Mouse (Mus musculus) fibroblast of lung, adult 2 months (primary cell): ENCODE data around the gene Ap2s1.
A peak's percentile ranks its signal among the peaks of the same experiment; 100 is the strongest.
"Not testable (repeated sequence)": the region's sequence is repeated elsewhere in the genome, so short reads cannot be mapped to it uniquely, and the experiment has no call there.

Experiments used
- DNase-seq: peaks from one replicate; pipeline ENCODE4 v3.0.0-alpha.2; 2011; ENCODE audit warnings: low read depth

The Ap2s1 gene

DNA sequence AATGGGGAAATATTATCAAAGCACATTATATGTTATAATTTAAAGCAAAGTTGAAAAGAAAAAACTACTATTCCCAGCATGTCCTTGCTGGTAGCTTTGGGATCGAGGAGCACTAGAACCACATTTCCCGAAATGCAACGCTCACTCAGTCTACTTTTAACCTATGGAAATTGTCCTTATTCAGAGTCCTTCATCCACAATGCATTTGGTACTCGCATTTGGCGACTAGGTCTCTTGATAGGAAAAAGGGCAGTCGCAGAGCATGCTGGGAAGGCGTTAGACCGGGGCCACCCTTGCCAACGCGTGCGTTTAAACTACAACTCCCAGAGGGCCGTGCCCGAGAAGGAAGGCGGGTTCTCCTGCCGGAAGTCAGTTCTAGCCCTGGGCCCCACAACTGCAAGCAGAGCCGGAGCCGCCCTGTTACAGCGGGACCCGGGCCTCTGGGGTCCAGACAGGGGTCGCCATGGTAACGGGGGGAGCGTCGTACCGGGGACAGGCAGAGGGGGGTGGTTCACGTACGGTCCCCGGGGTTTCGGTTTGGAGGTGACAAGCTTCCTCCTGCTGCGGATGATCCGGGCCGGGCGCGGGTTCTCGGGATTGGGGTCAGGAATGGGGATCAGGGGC lies at the start of gene Ap2s1:
TSS of gene Ap2s1 (plus strand) at position 338 of the 624 bp plus-strand sequence.
- peak; percentile 98 for DNase-seq

DNA sequence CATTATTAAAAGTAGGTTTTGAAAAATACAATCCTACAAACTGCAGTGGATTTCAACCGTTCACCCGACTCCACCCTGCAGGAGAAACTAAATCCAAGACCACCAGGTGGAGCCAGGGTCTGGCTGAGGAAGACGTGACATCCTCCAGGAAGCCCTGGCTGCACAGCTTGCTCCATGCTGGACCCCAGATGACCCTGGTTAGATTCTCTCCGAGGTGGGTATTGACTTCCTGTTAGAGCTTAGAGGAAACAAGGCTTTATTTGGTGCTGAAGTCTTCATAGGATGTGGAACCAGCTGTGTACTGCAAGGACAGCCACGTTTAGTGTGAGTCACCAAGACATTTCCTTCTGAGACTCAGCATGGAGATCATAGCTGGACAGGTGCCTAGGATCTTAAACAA lies 49.0 kb upstream of the Ap2s1 start:
- no peak for DNase-seq

DNA sequence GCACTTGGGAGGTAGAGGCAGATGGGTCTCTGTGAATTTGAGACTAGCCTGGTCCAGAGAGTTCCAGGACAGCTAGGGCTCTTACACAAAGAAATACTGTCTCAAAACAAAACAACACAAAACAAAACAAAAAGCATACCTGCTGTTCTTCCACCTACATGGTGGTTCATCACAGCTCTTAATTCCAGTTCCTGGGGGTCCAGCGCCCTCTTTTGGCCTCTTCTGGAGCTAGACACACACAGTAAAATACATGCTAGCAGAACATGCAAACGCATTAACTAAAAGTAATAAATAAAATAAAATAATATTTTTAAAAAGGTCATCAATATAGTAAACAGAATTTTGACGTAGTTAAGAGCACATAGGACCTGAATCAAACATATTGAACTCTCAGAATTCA lies 43.2 kb upstream of the Ap2s1 start:
- DNase-seq: no peak

DNA sequence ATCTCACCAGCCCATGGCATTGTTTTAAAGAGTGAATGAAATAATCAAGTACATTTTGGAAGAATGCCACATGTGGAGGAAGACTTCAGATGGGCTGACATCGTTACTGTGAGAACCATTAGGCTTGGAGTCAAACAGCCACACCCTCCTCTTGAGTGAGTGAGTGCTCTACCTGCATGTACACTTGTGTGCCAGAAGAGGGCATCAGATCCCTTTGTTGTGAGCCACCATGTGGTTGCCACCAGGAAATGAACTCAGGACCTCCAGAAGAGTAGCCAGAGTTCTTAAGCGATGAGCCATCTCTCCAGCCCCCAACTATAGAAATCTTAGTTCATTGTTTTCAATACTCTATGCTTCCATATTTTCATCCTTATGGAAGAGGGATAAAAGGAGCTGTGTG lies 39.2 kb upstream of the Ap2s1 start:
- no peak for DNase-seq

DNA sequence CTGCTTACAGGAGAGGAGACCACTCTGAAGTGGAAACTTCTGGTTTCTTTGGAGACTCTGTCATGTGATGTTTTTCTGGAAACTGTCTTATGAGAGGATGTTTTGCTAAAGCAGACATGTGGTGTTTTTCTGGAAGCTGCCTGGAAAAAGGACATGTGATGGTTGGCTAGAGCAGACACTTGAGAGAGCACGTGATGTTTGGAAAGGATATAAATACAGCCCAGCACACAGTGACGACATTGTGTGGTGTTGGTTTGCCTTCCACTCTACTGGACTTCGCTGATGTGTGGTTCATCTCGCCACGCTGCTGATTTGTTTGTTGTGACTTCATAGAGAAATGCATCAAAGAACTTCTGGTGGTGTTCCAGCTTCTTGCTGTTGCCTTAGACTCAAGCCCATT lies 37.6 kb upstream of the Ap2s1 start:
- DNase-seq: peak; percentile 42

DNA sequence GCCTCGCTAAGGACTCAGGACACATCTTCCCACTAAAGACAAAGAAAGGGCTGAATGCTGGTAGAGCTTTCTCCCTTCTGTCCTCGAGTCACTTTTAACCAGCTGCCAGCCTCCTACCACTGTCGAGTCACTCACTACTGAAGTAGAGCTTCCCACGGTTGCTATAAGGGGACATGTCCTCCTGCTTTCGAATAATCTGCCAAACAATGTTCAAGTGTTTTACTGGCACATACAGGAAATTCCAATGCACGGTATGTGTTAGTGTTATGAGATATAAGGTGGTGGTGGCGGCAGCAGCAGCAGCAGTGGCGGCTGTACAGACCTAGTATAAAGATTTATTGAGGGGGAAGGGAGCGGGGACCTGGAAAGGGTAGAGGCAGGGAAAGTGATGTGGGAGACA lies 31.8 kb upstream of the Ap2s1 start:
- DNase-seq: no peak

DNA sequence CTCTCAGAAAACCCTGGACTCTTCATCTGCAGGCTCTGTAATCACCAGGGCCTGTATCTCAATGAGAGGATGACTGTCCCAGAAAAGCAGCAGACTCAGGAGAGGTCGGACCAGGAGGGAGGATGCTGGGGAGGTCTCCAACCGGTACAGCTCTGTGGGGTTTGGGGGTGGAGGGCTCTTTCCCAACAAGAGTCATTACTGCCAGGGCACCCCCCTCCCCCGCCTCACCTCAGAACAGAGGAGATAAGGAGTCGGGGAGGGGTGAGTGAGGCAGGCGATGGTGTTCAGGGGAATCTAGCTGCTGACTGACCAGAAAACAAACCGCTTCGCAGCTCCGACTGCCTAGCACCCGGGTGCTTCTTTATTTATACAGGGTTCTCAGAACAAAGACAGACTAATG lies 30.0 kb upstream of the Ap2s1 start:
- no peak for DNase-seq

DNA sequence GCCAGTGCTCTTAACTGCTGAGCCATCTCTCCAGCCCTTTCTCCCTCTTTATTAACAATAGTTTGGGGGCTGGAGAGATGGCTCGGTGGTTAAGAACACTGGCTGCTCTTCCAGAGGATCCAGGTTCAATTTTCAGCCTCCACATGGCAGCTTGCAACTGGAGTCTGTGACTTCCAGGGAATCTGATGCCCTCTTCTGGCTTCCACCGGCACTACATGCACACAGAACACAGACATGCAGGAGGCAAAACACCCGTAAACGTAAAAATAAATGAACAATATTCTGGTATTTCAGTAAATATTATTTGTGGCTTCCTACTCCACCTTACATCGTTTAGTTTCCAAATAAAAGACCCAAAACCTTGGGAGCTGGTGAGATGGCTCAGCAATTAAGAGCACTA lies 27.6 kb upstream of the Ap2s1 start:
- no peak for DNase-seq

DNA sequence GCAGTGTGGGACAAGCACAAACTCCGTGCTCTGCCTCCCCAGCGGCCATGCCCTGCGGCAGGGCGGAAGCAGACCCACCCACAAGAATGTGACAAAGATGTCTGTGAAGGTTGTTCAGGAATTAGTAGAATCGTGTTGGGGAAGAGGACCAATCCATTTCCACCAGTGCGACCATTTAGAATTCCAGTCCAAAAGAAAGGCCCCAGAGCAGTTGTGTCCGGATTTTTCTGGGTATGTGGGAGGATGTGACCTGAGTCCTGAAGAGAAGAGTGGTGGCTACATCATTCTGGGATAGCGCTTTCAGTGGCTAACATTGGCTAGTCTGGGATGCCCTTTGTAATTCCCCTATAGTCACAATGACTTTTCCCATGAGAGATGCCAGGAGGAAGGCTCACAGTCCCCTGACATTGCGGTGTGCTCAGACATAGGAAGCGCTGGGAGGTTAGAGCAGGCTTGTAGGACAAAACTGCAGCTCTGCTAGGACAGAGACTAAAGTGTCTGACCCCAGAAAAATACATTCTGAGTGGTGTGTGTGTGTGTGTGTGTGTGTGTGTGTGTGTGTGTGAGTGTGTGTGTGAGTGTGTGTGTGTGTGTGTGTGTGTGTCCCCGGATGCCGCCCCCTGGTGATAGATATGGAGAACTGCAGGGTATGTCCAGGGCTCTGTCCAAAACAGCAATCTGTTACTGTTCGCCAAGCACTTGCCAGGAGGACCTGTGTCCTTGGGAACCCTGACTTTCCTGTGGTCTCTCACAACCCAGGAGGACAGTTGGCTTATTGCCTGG lies 25.4 kb upstream of the Ap2s1 start:
- no peak for DNase-seq

DNA sequence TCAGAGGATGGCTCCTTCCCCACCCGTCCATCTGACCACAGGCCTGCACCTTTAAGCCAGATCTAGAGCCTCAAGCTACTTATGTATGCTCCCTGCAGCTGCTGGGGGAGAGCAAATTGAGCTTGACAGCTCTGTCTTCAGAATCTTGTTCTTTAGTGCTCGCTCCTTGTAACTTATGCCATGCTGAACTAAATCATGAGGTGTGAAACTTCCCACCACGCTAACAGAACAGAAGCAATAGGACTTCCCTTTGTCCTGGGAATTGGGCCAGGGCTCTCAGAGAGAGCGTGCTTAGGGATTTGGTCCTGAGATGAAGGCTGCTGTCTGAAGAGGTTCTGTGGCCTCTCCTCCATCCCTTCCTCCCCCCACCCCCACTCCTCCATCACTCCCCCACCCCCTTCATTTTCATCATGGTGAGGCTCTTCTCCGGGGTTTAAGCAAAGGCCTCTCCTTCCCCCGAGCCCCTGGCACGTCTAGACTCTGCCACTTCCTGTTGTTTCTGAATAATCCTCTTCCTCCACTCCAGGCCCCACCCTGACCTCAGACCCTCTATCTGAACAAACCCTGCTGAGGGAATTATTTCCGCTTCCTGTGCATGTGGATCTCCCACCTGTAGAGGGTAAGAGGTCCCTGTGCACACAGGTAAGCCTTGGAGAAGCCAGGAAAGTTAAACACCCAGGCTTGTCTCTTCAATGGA lies 21.6 kb upstream of the Ap2s1 start:
- not testable (repeated sequence) for DNase-seq

DNA sequence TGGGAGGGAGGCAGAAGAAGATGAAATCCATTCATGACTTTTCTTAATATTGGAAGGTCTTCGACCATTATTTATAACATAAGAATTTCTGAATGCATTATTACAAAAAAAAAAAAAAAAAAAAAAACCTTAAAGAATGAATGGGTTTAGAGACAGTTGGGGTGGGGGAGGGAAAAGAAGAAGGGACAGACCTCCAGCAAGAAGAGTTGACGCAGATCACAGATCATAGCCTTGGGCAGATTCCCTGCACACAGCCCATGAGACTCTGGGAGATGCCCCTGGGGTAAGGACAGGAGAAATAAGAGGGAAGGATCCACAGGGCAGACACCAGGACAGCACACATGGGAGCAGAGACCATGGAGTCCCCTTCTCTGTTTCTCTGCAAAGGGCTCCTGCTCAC lies 16.6 kb upstream of the Ap2s1 start, which contains the start of gene Ceacam9:
TSS of gene Ceacam9 (plus strand) at position 301 of the 400 bp plus-strand sequence.
- no peak for DNase-seq

DNA sequence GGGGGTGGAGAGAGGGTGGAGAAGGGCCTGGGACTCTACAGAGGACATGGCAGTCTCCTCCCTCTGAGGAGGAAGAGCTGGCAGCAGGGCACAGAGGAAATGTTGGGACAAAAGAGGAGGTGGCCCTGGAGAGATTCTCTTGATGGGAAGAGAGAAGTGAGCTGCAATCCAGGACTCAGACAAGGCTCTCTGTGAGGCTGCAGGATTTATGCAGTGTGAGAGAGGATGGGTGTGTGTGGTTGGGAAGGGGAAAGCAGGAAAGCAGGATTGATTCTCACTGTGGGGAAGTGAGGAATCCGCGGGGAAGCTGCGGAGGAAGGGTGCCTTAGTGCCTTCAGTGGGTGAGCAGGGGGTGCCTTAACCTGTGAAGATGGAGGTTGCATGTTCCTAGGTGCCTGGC lies 15.7 kb upstream of the Ap2s1 start:
- DNase-seq: not testable (repeated sequence)

DNA sequence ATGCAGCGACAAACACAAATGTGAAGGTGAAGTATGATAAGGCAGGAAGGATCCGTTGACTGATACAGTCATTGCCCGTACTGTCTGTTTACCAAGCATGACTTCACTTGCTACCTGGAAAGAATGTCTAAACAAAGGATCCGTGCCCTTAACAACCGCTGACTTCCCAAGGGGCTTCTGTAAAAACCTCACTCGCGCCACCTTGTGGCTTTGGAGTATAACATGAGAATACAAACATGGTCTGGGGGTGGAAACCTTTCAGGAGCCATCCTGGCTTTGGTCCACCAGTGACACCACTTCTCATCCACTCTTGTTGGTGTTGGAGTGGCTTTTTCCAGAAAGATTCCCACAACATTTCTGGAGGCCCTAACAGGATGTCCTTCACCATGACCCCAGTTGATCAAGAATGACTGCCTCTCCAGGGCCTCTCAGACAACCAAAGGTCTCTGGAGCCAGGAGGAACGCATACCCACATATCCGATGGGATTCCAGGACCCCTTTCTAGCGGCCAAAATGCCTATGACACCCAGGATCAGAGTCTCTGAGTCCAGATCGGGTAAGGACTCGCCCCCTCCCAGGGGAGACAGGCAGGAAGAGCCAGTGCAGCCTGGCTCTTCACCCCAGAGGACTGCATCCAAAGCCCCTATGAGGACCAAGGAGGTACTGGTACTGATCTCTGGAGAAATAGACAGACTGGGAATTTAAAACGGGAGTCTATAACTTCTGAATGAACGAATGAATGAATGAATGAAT lies 9.4 kb upstream of the Ap2s1 start:
- DNase-seq: peak; percentile 25

DNA sequence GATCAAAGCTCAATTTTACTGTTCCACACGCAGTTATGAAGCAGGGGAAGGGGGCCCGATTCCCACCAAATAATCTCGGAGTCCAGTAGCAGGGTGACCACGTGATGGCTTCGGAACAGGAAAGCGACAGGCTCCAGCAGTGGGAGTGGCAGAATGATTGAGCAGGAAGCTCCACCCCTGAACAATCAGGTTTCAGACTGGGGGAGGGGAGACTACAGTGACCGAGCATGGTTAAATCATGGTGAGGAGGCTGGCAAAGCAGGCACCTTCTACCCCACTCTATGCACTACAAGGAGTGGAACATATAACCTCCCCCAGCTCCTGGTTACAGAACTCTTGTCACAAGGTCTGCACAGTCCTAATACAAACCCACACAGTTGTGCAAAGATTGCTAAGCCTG lies 8.6 kb upstream of the Ap2s1 start:
- DNase-seq: not testable (repeated sequence)

DNA sequence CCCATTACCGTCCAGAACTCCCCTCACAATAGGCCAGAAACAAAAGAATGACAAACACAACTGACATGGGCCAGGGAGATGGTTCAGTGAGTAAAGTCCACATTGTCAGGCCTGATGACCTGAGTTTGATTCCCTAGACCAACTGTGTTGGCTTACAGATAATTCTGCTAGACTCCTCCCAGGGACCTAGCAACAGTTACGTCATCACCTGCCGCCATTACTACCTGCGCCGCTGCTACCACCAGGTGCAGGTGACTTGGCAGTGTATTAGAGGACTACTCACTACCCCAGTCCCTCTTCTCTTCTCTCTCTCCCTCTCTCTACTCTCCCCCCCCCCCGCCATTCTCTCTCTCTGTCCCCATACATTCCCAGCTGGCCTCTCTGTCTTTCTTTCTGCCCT lies 7.4 kb upstream of the Ap2s1 start:
- DNase-seq: no peak

DNA sequence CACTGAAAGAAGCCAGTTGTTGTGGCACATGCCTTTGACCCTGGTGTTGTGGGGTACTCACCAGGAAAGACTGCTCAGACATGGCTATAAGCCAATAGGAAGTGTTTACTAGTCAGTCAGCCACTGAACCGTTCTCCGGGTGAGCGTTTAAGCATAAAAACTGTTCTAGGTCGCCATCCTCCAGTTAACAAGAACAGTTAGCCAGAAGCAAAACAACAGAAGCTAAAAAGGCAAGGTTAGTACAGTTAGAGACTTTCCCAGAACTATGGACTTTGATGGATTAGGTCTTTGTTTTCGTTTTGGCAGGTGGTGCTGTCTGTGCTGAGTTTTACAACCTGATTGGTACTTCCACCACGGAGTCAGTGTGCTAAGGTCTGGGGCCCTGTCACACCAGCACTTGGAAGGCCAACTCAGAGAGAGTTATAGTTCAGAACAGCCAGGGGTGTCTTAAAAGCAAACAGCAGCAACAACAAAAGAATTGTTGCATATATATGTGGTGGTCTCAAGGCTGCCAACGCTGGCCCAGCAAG lies 6.3 kb upstream of the Ap2s1 start:
- no peak for DNase-seq

DNA sequence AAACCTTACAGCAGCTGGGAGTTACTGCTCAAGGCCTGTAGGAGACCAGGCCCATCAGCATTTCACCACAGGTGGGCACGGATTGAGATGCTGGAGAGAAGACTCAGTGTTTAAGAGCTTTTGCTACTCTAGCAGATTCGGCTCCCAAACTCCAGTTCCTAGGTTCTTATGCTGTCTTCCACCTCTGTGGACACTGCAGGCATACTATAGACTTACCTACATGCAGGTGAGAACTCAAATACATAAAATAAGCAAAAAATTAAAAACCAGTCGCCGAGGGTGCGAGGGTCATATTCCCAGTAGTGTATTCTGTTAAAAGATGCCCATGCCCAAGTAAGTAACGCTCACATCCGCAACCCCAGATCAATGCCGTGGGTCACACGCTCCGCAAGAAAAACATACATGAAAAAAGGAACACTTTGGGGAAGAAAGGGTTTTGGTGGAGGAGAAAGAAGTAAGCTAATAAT lies 571 bp upstream of the Ap2s1 start:
- no peak for DNase-seq

DNA sequence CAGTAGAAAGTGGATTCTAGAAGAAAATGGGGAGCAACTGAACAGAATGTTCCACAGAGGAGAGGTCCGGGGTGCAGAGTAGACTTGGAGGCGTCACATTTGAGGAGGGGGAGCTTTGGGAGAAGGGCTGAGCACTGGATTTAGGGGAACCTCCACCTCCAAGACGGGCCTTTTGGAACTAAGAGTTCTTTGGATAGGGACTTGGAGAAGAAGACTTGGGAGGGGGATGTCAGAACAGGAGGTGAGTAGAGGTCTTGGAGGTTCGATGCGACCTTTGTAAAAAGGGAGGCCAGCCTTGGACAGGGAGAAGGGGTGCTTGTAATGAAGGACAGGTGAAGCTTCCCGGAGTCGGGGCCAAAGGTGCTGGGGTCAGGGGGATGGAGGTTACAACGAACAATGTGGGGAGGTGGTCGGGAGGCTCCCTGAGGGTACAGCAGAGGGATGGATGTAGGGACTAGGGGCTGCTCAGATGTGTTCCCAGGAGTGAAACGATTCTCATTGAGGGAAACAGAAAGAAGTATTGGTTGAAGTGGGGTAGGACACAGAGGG lies 920 bp downstream of the Ap2s1 start:
- no peak for DNase-seq

DNA sequence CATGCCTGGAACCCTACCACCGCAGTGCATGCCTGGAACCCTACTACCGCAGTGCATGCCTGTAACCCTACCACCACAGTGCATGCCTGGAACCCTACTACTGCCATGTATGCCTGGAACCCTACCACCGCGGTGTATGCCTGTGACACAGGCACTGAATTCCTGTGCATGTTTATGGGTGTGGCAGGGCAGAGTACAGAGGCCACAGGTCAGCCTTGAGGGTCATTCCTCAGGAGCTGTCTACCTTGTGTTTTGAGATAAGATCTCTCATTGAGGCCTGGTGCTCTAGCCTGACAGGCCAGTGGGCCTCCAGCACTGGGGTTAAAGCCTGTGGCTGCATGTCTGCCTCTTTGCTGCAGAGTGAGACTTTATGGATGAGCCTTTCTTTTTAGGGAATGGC lies 7.2 kb downstream of the Ap2s1 start:
- DNase-seq: no peak

DNA sequence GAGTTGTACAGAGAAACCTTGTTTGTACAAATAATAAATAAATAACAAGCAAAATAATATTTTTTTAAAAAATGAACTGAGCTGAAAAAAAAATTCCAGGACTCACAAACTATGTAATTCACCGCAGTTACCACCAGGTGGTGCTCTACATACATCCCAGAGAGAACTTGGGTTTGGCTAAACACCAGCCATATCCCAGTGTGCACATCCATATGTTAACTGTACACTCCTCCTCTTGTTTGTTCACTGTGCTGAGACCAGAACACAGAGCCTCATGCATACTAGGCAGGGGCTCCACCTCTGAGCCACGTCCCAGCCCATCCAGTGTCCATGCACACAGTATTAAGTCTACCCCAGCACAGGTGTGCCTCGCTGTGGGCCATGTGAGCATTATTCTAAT lies 7.9 kb downstream of the Ap2s1 start:
- no peak for DNase-seq

DNA sequence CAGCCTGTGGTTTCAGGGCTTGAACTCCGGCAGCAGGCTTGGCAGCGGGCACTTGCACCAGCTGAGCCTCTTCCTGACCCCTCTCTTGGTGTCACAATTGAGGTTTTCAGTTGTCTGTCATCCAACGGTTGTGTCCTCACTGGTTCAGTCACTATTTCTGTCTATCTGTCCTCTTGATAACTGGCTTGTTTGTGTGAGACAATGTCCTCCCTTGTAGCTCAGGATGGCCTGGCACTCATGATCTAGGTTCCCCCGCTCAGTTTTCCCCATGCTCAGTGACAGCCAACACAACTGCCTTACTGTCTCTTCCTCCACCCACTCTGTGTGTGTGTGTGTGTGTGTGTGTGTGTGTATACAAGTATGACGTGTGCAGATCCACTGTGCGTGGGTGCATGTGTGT lies 9.4 kb downstream of the Ap2s1 start:
- DNase-seq: no peak

DNA sequence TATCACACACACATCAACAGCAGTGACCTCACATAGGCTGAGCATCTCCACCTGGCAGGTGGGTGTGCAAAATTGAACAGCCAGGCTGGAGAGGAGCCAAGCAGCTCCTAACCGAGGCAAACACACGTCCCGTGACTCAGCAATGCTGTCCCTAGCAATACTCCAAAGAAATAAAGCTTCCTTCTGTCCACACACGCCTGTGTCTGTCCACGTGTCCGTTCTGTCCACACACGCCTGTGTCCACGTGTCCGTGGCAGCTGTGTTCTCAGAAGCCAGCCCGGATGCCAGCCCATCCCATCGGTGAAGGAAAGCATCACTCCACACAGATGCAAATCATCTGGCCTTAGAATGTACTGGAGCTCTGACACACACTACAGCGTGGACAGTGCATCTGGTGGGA lies 13.8 kb downstream of the Ap2s1 start:
- DNase-seq: no peak
